Mouse (Mus musculus) forebrain, embryonic 13.5 days (tissue): ENCODE data around the gene Eef1a1. TPM values are rescaled to one million over a fixed set of nuclear protein-coding genes. Genes with fewer than 3 reads are reported as not detected.

Source experiments
- ATAC-seq: fragments of 200-750 bp; cut with Nextera tagmentation; 2 replicates; pipeline ENCODE4 v1.8.0; 2017
- H3K27ac ChIP-seq: fragments of 300-500 bp; sonication (generic); 2 replicates; pipeline ENCODE4 v1.5.1; 2015; ENCODE audit warnings: inconsistent platforms, mild to moderate bottlenecking, moderate library complexity
- H3K27me3 ChIP-seq: fragments of 300-500 bp; sonication (generic); 2 replicates; pipeline ENCODE4 v1.6.1; 2015; ENCODE audit warnings: mild to moderate bottlenecking, inconsistent platforms
- H3K36me3 ChIP-seq: fragments of 300-500 bp; sonication (generic); 2 replicates; pipeline ENCODE4 v1.6.1; 2015; ENCODE audit warnings: mild to moderate bottlenecking, inconsistent platforms; ENCODE audit not compliant: poor library complexity, severe bottlenecking
- H3K4me1 ChIP-seq: fragments of 300-500 bp; sonication (generic); 2 replicates; pipeline ENCODE4 v1.6.1; 2015; ENCODE audit warnings: inconsistent platforms
- H3K4me2 ChIP-seq: fragments of 300-500 bp; sonication (generic); 2 replicates; pipeline ENCODE4 v1.6.1; 2015; ENCODE audit warnings: inconsistent platforms, mild to moderate bottlenecking, moderate library complexity
- H3K4me3 ChIP-seq: fragments of 300-500 bp; sonication (generic); 2 replicates; pipeline ENCODE4 v1.5.1; 2015; ENCODE audit warnings: mild to moderate bottlenecking, inconsistent platforms
- H3K9ac ChIP-seq: fragments of 300-500 bp; sonication (generic); 2 replicates; pipeline ENCODE4 v1.6.1; 2015; ENCODE audit warnings: mild to moderate bottlenecking, inconsistent platforms
- H3K9me3 ChIP-seq: fragments of 300-500 bp; sonication (generic); replicated peaks from 2 replicates; pipeline ENCODE4 v1.6.1; 2016; ENCODE audit warnings: inconsistent platforms
- WGBS: fragments of 180-500 bp; shearing (Covaris S2); methylation state at CpG from one replicate; pipeline ENCODE4 v1.1.7; 2015; 5-methylcytosine and 5-hydroxymethylcytosine counted together
- polyA plus RNA-seq: library from polyadenylated mRNA; unstranded; fragments of >200 nt; fragmentation: Nextera tagmentation; extraction: Ambion mirVana; gene quantifications from 2 replicates; pipeline ENCODE4 v1.2.1, GENCODE M21; 2015

The Eef1a1 gene
- polyA plus RNA-seq, result 4,108 and 4,123 TPM in 2 replicates

- Histone ChIP-seq H3K9me3 (no peaks in the 10 kb centered on the region), H3K27me3 (no peaks in the 10 kb centered on the region), H3K27ac (no peak within 1 kb of the TSS; the same call in 1 of the 2 replicates), H3K4me2 (peak within 1 kb of the TSS; percentile 64), H3K4me1 (peaks cover 11% of the 10 kb centered on the region; the same call in 1 of the 2 replicates), H3K36me3 (no peaks in the 10 kb centered on the region), H3K9ac (peak within 1 kb of the TSS; percentile 64), H3K4me3 (peak within 1 kb of the TSS; percentile 39)
- peak; percentile 75 for ATAC-seq
- 2% methylated on average over 19 of the region's 20 CpGs for WGBS
These were observed at the start of gene Eef1a1 for GRCm38 (mm10) chr9:78488890-78489420. Gene Eef1a1, minus strand, starts transcription at chr9:78489151.

GRCm38 (mm10) chr9:78538421-78538820 is 49.5 kb upstream of the Eef1a1 start:
- no peak overlapping the region for H3K27ac ChIP-seq
- no peaks in the 10 kb centered on the region for H3K4me1 ChIP-seq
- no peak overlapping the region for H3K4me2 ChIP-seq
- no peaks in the 10 kb centered on the region for H3K9me3 ChIP-seq
- H3K36me3 ChIP-seq, result no peaks in the 10 kb centered on the region
- no peaks in the 10 kb centered on the region for H3K27me3 ChIP-seq
- H3K4me3 ChIP-seq, result no peak overlapping the region
- ATAC-seq, result no peak
- 72% methylated on average over 6 of the region's 6 CpGs for WGBS
- no peak overlapping the region for H3K9ac ChIP-seq

GRCm38 (mm10) chr9:78537154-78537873 is 48.4 kb upstream of the Eef1a1 start:
- Histone ChIP-seq H3K4me2 (no peak overlapping the region), H3K4me1 (no peaks in the 10 kb centered on the region), H3K36me3 (no peaks in the 10 kb centered on the region), H3K9ac (no peak overlapping the region), H3K4me3 (no peak overlapping the region), H3K27me3 (no peaks in the 10 kb centered on the region), H3K9me3 (no peaks in the 10 kb centered on the region), H3K27ac (no peak overlapping the region)
- peak; percentile 81 for ATAC-seq
- 77% methylated on average over 9 of the region's 9 CpGs for WGBS

GRCm38 (mm10) chr9:78534606-78535005 is 45.7 kb upstream of the Eef1a1 start:
- no peak for ATAC-seq
- H3K4me3 ChIP-seq, result no peak overlapping the region
- no peaks in the 10 kb centered on the region for H3K4me1 ChIP-seq
- H3K9ac ChIP-seq, result no peak overlapping the region
- H3K9me3 ChIP-seq, result no peaks in the 10 kb centered on the region
- H3K27me3 ChIP-seq, result no peaks in the 10 kb centered on the region
- H3K36me3 ChIP-seq, result no peaks in the 10 kb centered on the region
- WGBS, result 93% methylated on average over 7 of the region's 7 CpGs
- H3K27ac ChIP-seq, result no peak overlapping the region
- no peak overlapping the region for H3K4me2 ChIP-seq

- no peak for ATAC-seq
- Histone ChIP-seq H3K36me3 (no peaks in the 10 kb centered on the region), H3K9me3 (no peaks in the 10 kb centered on the region), H3K9ac (no peak overlapping the region), H3K4me3 (no peak overlapping the region), H3K4me1 (no peaks in the 10 kb centered on the region), H3K27ac (no peak overlapping the region), H3K27me3 (no peaks in the 10 kb centered on the region), H3K4me2 (no peak overlapping the region)
- 88% methylated on average over 18 of the region's 18 CpGs for WGBS
These were observed 44.5 kb upstream of the Eef1a1 start for GRCm38 (mm10) chr9:78533296-78533935.

GRCm38 (mm10) chr9:78532341-78532819 is 43.4 kb upstream of the Eef1a1 start:
- no peak overlapping the region for H3K4me3 ChIP-seq
- H3K4me1 ChIP-seq, result peaks cover 5% of the 10 kb centered on the region; the same call in 1 of the 2 replicates
- H3K9ac ChIP-seq, result no peak overlapping the region
- H3K9me3 ChIP-seq, result no peaks in the 10 kb centered on the region
- 86% methylated on average over 9 of the region's 9 CpGs for WGBS
- no peak for ATAC-seq
- H3K27me3 ChIP-seq, result no peaks in the 10 kb centered on the region
- no peak overlapping the region for H3K27ac ChIP-seq
- H3K36me3 ChIP-seq, result no peaks in the 10 kb centered on the region
- no peak overlapping the region for H3K4me2 ChIP-seq

- Histone ChIP-seq H3K4me2 (no peak overlapping the region), H3K27me3 (no peaks in the 10 kb centered on the region), H3K27ac (no peak overlapping the region), H3K4me1 (peaks cover 5% of the 10 kb centered on the region; the same call in 1 of the 2 replicates), H3K36me3 (no peaks in the 10 kb centered on the region), H3K4me3 (no peak overlapping the region), H3K9ac (no peak overlapping the region), H3K9me3 (no peaks in the 10 kb centered on the region)
- whole genome bisulfite sequencing, result 75% methylated on average over 5 of the region's 5 CpGs
- no peak for ATAC-seq
These were observed 42.9 kb upstream of the Eef1a1 start for GRCm38 (mm10) chr9:78531816-78532215.

- WGBS, result 4% methylated on average over 16 of the region's 16 CpGs
- ATAC-seq, result peak; percentile 68
These were observed 38.9 kb upstream of the Eef1a1 start for GRCm38 (mm10) chr9:78527767-78528381.

GRCm38 (mm10) chr9:78527301-78527761 is 38.4 kb upstream of the Eef1a1 start:
- ATAC-seq, result peak; percentile 77
- Histone ChIP-seq H3K9me3 (no peaks in the 10 kb centered on the region), H3K4me1 (peaks cover 5% of the 10 kb centered on the region; the same call in 1 of the 2 replicates), H3K36me3 (peaks cover 8% of the 10 kb centered on the region; the same call in 1 of the 2 replicates), H3K4me3 (peak overlapping the region; percentile 47), H3K27me3 (no peaks in the 10 kb centered on the region), H3K9ac (peak overlapping the region; percentile 64), H3K27ac (peak overlapping the region; percentile 65; the same call in 1 of the 2 replicates), H3K4me2 (peak overlapping the region; percentile 80)
- WGBS, result under 1% methylated on average over 24 of the region's 24 CpGs

More at GRCm38 (mm10) chr9:78527767-78528381, 38.9 kb upstream of the Eef1a1 start:
- no peaks in the 10 kb centered on the region for H3K27me3 ChIP-seq
- H3K9ac ChIP-seq, result peak overlapping the region; percentile 64
- H3K36me3 ChIP-seq, result peaks cover 8% of the 10 kb centered on the region; the same call in 1 of the 2 replicates
- H3K4me3 ChIP-seq, result peak overlapping the region; percentile 47
- H3K27ac ChIP-seq, result peak overlapping the region; percentile 65; the same call in 1 of the 2 replicates
- H3K9me3 ChIP-seq, result no peaks in the 10 kb centered on the region
- H3K4me1 ChIP-seq, result peaks cover 5% of the 10 kb centered on the region; the same call in 1 of the 2 replicates
- peak overlapping the region; percentile 80 for H3K4me2 ChIP-seq

GRCm38 (mm10) chr9:78526206-78526605 is 37.3 kb upstream of the Eef1a1 start:
- 93% methylated on average over 2 of the region's 2 CpGs for WGBS
- H3K36me3 ChIP-seq, result peaks cover 8% of the 10 kb centered on the region; the same call in 1 of the 2 replicates
- peaks cover 12% of the 10 kb centered on the region for H3K4me1 ChIP-seq
- ATAC-seq, result no peak
- no peak overlapping the region for H3K4me2 ChIP-seq
- H3K27ac ChIP-seq, result no peak overlapping the region
- no peak overlapping the region for H3K4me3 ChIP-seq
- H3K27me3 ChIP-seq, result no peaks in the 10 kb centered on the region
- H3K9me3 ChIP-seq, result no peaks in the 10 kb centered on the region
- H3K9ac ChIP-seq, result no peak overlapping the region

- no peak overlapping the region for H3K4me2 ChIP-seq
- no peak overlapping the region for H3K9ac ChIP-seq
- no peaks in the 10 kb centered on the region for H3K27me3 ChIP-seq
- peaks cover 8% of the 10 kb centered on the region; the same call in 1 of the 2 replicates for H3K36me3 ChIP-seq
- no peak for ATAC-seq
- 84% methylated on average over 17 of the region's 17 CpGs for WGBS
- no peaks in the 10 kb centered on the region for H3K9me3 ChIP-seq
- peaks cover 16% of the 10 kb centered on the region for H3K4me1 ChIP-seq
- H3K27ac ChIP-seq, result no peak overlapping the region
- H3K4me3 ChIP-seq, result no peak overlapping the region
These were observed 36.6 kb upstream of the Eef1a1 start for GRCm38 (mm10) chr9:78525451-78526135.
